Mouse (Mus musculus) heart, embryonic 16.5 days (tissue): ENCODE data around the gene Pmvk. TPM values are rescaled to one million over a fixed set of nuclear protein-coding genes. Genes with fewer than 3 reads are reported as not detected.

Experiments used
- ATAC-seq: fragments of 200-750 bp; cut with Nextera tagmentation; replicated peaks from 2 replicates; pipeline ENCODE4 v1.8.0; 2017; ENCODE audit warnings: moderate number of reproducible peaks; ENCODE audit not compliant: insufficient read depth, low FRiP score; ENCODE audit errors: extremely low read depth
- H3K27ac ChIP-seq: fragments of 300-500 bp; sonication (generic); 2 replicates; pipeline ENCODE4 v1.5.1; 2014; ENCODE audit warnings: mild to moderate bottlenecking, low read length, control low read depth, moderate library complexity
- H3K27me3 ChIP-seq: fragments of 300-500 bp; sonication (generic); 2 replicates; pipeline ENCODE4 v1.6.1; 2014; ENCODE audit warnings: low read length, mixed read lengths; ENCODE audit not compliant: control insufficient read depth, insufficient read depth
- H3K36me3 ChIP-seq: fragments of 300-500 bp; sonication (generic); 2 replicates; pipeline ENCODE4 v1.6.1; 2014; ENCODE audit not compliant: control insufficient read depth, insufficient read depth
- H3K4me1 ChIP-seq: fragments of 300-500 bp; sonication (generic); 2 replicates; pipeline ENCODE4 v1.6.1; 2014; ENCODE audit warnings: low read length, mixed read lengths; ENCODE audit not compliant: control insufficient read depth, insufficient read depth
- H3K4me2 ChIP-seq: fragments of 300-500 bp; sonication (generic); 2 replicates; pipeline ENCODE4 v1.6.1; 2014; ENCODE audit warnings: low read depth, mild to moderate bottlenecking, control low read depth, low read length
- H3K4me3 ChIP-seq: fragments of 300-500 bp; sonication (generic); 2 replicates; pipeline ENCODE4 v1.5.1; 2014; ENCODE audit warnings: mild to moderate bottlenecking, control low read depth, low read length
- H3K9ac ChIP-seq: fragments of 300-500 bp; sonication (generic); 2 replicates; pipeline ENCODE4 v1.6.1; 2014; ENCODE audit warnings: low read length, control low read depth
- H3K9me3 ChIP-seq: fragments of 300-500 bp; sonication (generic); replicated peaks from 2 replicates; pipeline ENCODE4 v1.6.1; 2016; ENCODE audit warnings: low read length; ENCODE audit not compliant: control insufficient read depth
- WGBS: fragments of 180-500 bp; shearing (Covaris S2); extraction: QIAGEN DNeasy Blood & Tissue Kit; methylation state at CpG from one replicate; pipeline ENCODE4 v1.1.7; 2014; 5-methylcytosine and 5-hydroxymethylcytosine counted together
- polyA plus RNA-seq: library from polyadenylated mRNA; unstranded; fragments of >200 nt; fragmentation: Nextera tagmentation; extraction: Ambion mirVana; gene quantifications from 2 replicates; pipeline ENCODE4 v1.2.1, GENCODE M21; 2015

Gene Pmvk
- polyA plus RNA-seq: 51.5 and 59.3 TPM in 2 replicates

GRCm38 (mm10) chr3:89454401-89455177 is at the start of gene Pmvk:
Gene Pmvk (plus strand): TSS chr3:89454541.
- Histone ChIP-seq H3K27me3 (no peaks in the 10 kb centered on the region), H3K4me1 (peaks cover 13% of the 10 kb centered on the region), H3K9ac (no peak within 1 kb of the TSS), H3K9me3 (no peaks in the 10 kb centered on the region), H3K4me2 (no peak within 1 kb of the TSS), H3K4me3 (no peak within 1 kb of the TSS), H3K36me3 (no peaks in the 10 kb centered on the region), H3K27ac (no peak within 1 kb of the TSS)
- 57% methylated on average over 10 of the region's 10 CpGs for WGBS
- ATAC-seq: no peak

GRCm38 (mm10) chr3:89406887-89407286 is 47.5 kb upstream of the Pmvk start:
- no peak for ATAC-seq
- H3K9ac ChIP-seq: no peak overlapping the region
- 87% methylated on average over 6 of the region's 6 CpGs for WGBS
- no peaks in the 10 kb centered on the region for H3K27me3 ChIP-seq
- H3K36me3 ChIP-seq: peaks cover 27% of the 10 kb centered on the region
- H3K9me3 ChIP-seq: no peaks in the 10 kb centered on the region
- H3K27ac ChIP-seq: no peak overlapping the region
- H3K4me3 ChIP-seq: no peak overlapping the region
- no peak overlapping the region for H3K4me2 ChIP-seq
- H3K4me1 ChIP-seq: peaks cover 7% of the 10 kb centered on the region

GRCm38 (mm10) chr3:89408448-89408847 is 45.9 kb upstream of the Pmvk start:
- Histone ChIP-seq H3K9ac (no peak overlapping the region), H3K4me2 (no peak overlapping the region), H3K27ac (no peak overlapping the region), H3K4me3 (no peak overlapping the region), H3K4me1 (peaks cover 7% of the 10 kb centered on the region), H3K9me3 (no peaks in the 10 kb centered on the region), H3K27me3 (no peaks in the 10 kb centered on the region), H3K36me3 (peaks cover 18% of the 10 kb centered on the region)
- no peak for ATAC-seq
- 61% methylated on average over 16 of the region's 16 CpGs for WGBS

- Histone ChIP-seq H3K27me3 (no peaks in the 10 kb centered on the region), H3K9ac (no peak overlapping the region), H3K36me3 (peaks cover 19% of the 10 kb centered on the region), H3K4me3 (no peak overlapping the region), H3K9me3 (no peaks in the 10 kb centered on the region), H3K4me2 (no peak overlapping the region), H3K27ac (no peak overlapping the region), H3K4me1 (peaks cover 7% of the 10 kb centered on the region)
- WGBS: 89% methylated on average over 3 of the region's 3 CpGs
- ATAC-seq: no peak
These were observed 44.6 kb upstream of the Pmvk start for GRCm38 (mm10) chr3:89409701-89410100.

GRCm38 (mm10) chr3:89410864-89411263 is 43.5 kb upstream of the Pmvk start:
- 76% methylated on average over 10 of the region's 10 CpGs for WGBS
- Histone ChIP-seq H3K27ac (no peak overlapping the region), H3K27me3 (no peaks in the 10 kb centered on the region), H3K9ac (peak overlapping the region; percentile 81), H3K9me3 (no peaks in the 10 kb centered on the region), H3K4me2 (peak overlapping the region; percentile 85), H3K4me1 (peaks cover 7% of the 10 kb centered on the region), H3K4me3 (peak overlapping the region; percentile 81), H3K36me3 (peaks cover 23% of the 10 kb centered on the region)
- ATAC-seq: no peak

GRCm38 (mm10) chr3:89411490-89412393 is 42.6 kb upstream of the Pmvk start, which contains the start of gene Flad1:
Gene Flad1 (minus strand): TSS chr3:89411870.
- peak within 1 kb of the TSS; percentile 62 for H3K27ac ChIP-seq
- peaks cover 27% of the 10 kb centered on the region for H3K36me3 ChIP-seq

GRCm38 (mm10) chr3:89416158-89416557 is 38.2 kb upstream of the Pmvk start:
- Histone ChIP-seq H3K4me3 (no peak overlapping the region), H3K36me3 (peaks cover 24% of the 10 kb centered on the region), H3K4me2 (no peak overlapping the region), H3K27ac (no peak overlapping the region), H3K4me1 (peaks cover 24% of the 10 kb centered on the region), H3K27me3 (no peaks in the 10 kb centered on the region), H3K9me3 (no peaks in the 10 kb centered on the region), H3K9ac (no peak overlapping the region)
- WGBS: 94% methylated on average over 8 of the region's 8 CpGs
- no peak for ATAC-seq

More at GRCm38 (mm10) chr3:89411490-89412393, 42.6 kb upstream of the Pmvk start, which contains the start of gene Flad1:
- ATAC-seq: peak; percentile 99
- Histone ChIP-seq H3K4me3 (peak within 1 kb of the TSS; percentile 81), H3K4me2 (peak within 1 kb of the TSS; percentile 85), H3K27me3 (no peaks in the 10 kb centered on the region), H3K9ac (peak within 1 kb of the TSS; percentile 81), H3K9me3 (no peaks in the 10 kb centered on the region), H3K4me1 (peaks cover 10% of the 10 kb centered on the region)
- 5% methylated on average over 28 of the region's 28 CpGs for WGBS

- Histone ChIP-seq H3K9ac (peak overlapping the region; percentile 79), H3K27me3 (no peaks in the 10 kb centered on the region), H3K4me1 (peaks cover 31% of the 10 kb centered on the region), H3K9me3 (no peaks in the 10 kb centered on the region), H3K36me3 (peaks cover 24% of the 10 kb centered on the region), H3K4me3 (peak overlapping the region; percentile 90), H3K27ac (peak overlapping the region; percentile 100), H3K4me2 (peak overlapping the region; percentile 90)
- ATAC-seq: no peak
- 23% methylated on average over 2 of the region's 2 CpGs for WGBS
These were observed 37.2 kb upstream of the Pmvk start for GRCm38 (mm10) chr3:89417131-89417530.

GRCm38 (mm10) chr3:89417840-89418169 is 36.5 kb upstream of the Pmvk start:
- H3K4me2 ChIP-seq: peak overlapping the region; percentile 90
- no peaks in the 10 kb centered on the region for H3K27me3 ChIP-seq
- peaks cover 24% of the 10 kb centered on the region for H3K36me3 ChIP-seq
- peak overlapping the region; percentile 90 for H3K4me3 ChIP-seq
- H3K9me3 ChIP-seq: no peaks in the 10 kb centered on the region
- ATAC-seq: no peak; the same call in 1 of the 2 replicates
- H3K4me1 ChIP-seq: peaks cover 36% of the 10 kb centered on the region
- peak overlapping the region; percentile 100 for H3K27ac ChIP-seq
- peak overlapping the region; percentile 79 for H3K9ac ChIP-seq
- 0% methylated on average over 20 of the region's 20 CpGs for WGBS
